ENCODE assay signal across 7 mouse cellular contexts in the genomic region with DNA sequence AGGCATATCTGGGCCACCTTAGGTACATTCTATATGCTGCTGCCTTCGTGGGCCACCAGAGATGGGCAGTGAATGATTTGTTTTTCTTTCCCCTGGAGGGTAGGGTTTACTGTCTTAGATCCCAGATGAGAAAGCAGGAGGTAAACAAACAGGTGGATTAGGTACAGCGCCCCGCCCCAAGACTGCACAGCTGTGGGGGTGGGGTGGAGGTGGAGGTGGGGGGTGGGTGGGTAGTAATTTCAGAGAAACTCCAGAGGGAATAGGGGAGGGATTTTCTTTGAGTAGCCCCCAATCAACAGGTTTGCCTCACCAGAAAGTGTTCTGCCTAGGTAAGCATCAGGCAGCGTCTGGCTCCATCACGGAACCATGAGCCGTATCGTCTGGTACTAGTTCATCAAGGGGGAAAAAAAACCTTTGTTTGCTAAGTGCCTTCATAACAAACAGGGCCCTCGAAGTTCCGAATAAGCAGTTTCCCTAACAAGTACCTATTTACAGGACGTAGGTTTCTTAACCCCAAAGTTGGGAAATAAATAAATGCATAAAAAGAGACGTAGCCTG. TPM values are rescaled to one million over a fixed set of nuclear protein-coding genes. Genes with fewer than 3 reads are reported as not detected.
A peak's percentile ranks its signal among the peaks of the same experiment; 100 is the strongest.
DNase-seq lines count a peak whose midpoint lies in the region; ATAC-seq and TF ChIP-seq lines count a peak whose summit lies in the region.

No protein-coding gene starts in this region.

- H3K4me1 ChIP-seq in neural tube, embryonic 11.5 days (ENCODE audit: control insufficient read depth, insufficient read depth, low read length): no peaks in the 10 kb centered on the region; the same call in 1 of the 2 replicates
- peaks cover 7% of the 10 kb centered on the region for H3K4me1 ChIP-seq in forebrain, embryonic 15.5 days
- peaks cover 15% of the 10 kb centered on the region for H3K4me1 ChIP-seq in limb, embryonic 10.5 days
- H3K4me1 ChIP-seq in stomach, postnatal 0 days (replicated peaks; ENCODE audit: control insufficient read depth, insufficient read depth): peaks cover 3% of the 10 kb centered on the region; the same call in 1 of the 2 replicates

- no peak for TF ChIP-seq EP300 in stomach, postnatal 0 days (optimal IDR thresholded peaks at IDR 0.05)

- WGBS in neural tube, embryonic 11.5 days: 15% methylated on average over 11 of the region's 11 CpGs
- 15% methylated on average over 11 of the region's 11 CpGs for WGBS in forebrain, embryonic 15.5 days
- WGBS in limb, embryonic 10.5 days: 13% methylated on average over 11 of the region's 11 CpGs
- WGBS in stomach, postnatal 0 days: 21% methylated on average over 11 of the region's 11 CpGs

- peaks cover 12% of the 10 kb centered on the region; the same call in 1 of the 2 replicates for H3K27me3 ChIP-seq in neural tube, embryonic 11.5 days (ENCODE audit: control insufficient read depth, insufficient read depth, low read length)
- H3K27me3 ChIP-seq in forebrain, embryonic 15.5 days: no peaks in the 10 kb centered on the region
- peaks cover 47% of the 10 kb centered on the region for H3K27me3 ChIP-seq in limb, embryonic 10.5 days (ENCODE audit: low read depth, poor library complexity, severe bottlenecking)
- H3K27me3 ChIP-seq in stomach, postnatal 0 days (ENCODE audit: control insufficient read depth, insufficient read depth, low read length): no peaks in the 10 kb centered on the region

- no peaks in the 10 kb centered on the region for H3K9me3 ChIP-seq in neural tube, embryonic 11.5 days (ENCODE audit: control insufficient read depth, low read length)
- H3K9me3 ChIP-seq in forebrain, embryonic 15.5 days: no peaks in the 10 kb centered on the region
- no peaks in the 10 kb centered on the region for H3K9me3 ChIP-seq in limb, embryonic 10.5 days (replicated peaks)
- H3K9me3 ChIP-seq in stomach, postnatal 0 days (ENCODE audit: control insufficient read depth, low read length): no peaks in the 10 kb centered on the region

- no peak for ATAC-seq in neural tube, embryonic 11.5 days (ENCODE audit: insufficient read depth, low FRiP score, low TSS enrichment)
- ATAC-seq in forebrain, embryonic 15.5 days (replicated peaks): no peak
- no peak for ATAC-seq in stomach, postnatal 0 days (ENCODE audit: low FRiP score, low TSS enrichment)

- H3K4me2 ChIP-seq in neural tube, embryonic 11.5 days (ENCODE audit: low read depth): peak overlapping the region; percentile 94
- H3K4me2 ChIP-seq in forebrain, embryonic 15.5 days (replicated peaks): peak overlapping the region; percentile 87
- H3K4me2 ChIP-seq in stomach, postnatal 0 days (replicated peaks; ENCODE audit: low read depth): peak overlapping the region; percentile 90

- H3K9ac ChIP-seq in neural tube, embryonic 11.5 days (ENCODE audit: low read length): no peak overlapping the region
- H3K9ac ChIP-seq in forebrain, embryonic 15.5 days (replicated peaks): peak overlapping the region; percentile 80; the same call in 1 of the 2 replicates
- H3K9ac ChIP-seq in stomach, postnatal 0 days (ENCODE audit: low read length): no peak overlapping the region

- H3K4me3 ChIP-seq in neural tube, embryonic 11.5 days (ENCODE audit: low read depth, low read length): peak overlapping the region; percentile 74; the same call in 1 of the 2 replicates
- H3K4me3 ChIP-seq in forebrain, embryonic 15.5 days: peak overlapping the region; percentile 74
- H3K4me3 ChIP-seq in limb, embryonic 10.5 days: peak overlapping the region; percentile 85
- H3K4me3 ChIP-seq in stomach, postnatal 0 days (ENCODE audit: low read depth, low read length): peak overlapping the region; percentile 74

- no peak for TF ChIP-seq CTCF in stomach, postnatal 0 days (IDR thresholded peaks at IDR 0.05; ENCODE audit: low read depth)

- no peaks in the 10 kb centered on the region for H3K36me3 ChIP-seq in neural tube, embryonic 11.5 days (ENCODE audit: control insufficient read depth, insufficient read depth, low read length)
- H3K36me3 ChIP-seq in forebrain, embryonic 15.5 days: no peaks in the 10 kb centered on the region
- no peaks in the 10 kb centered on the region for H3K36me3 ChIP-seq in limb, embryonic 10.5 days
- H3K36me3 ChIP-seq in stomach, postnatal 0 days (ENCODE audit: control insufficient read depth, insufficient read depth, low read length): no peaks in the 10 kb centered on the region

- DNase-seq in neural tube, embryonic 11.5 days (ENCODE audit: low spot score): no peak
- DNase-seq in neural tube, embryonic 10.5 days (ENCODE audit: extremely low spot score, low spot score): no peak
- DNase-seq in limb, embryonic 10.5 days (ENCODE audit: low spot score): no peak
- no peak for DNase-seq in stomach, postnatal 0 days (ENCODE audit: low spot score)
- no peak for DNase-seq in urinary bladder, postnatal 14 days (ENCODE audit: low spot score)
- no peak for DNase-seq in layer of hippocampus, postnatal 14 days (ENCODE audit: low spot score in 2 of 2)

- H3K27ac ChIP-seq in neural tube, embryonic 11.5 days (ENCODE audit: low read depth, low read length): no peak overlapping the region
- no peak overlapping the region for H3K27ac ChIP-seq in forebrain, embryonic 15.5 days (replicated peaks)
- no peak overlapping the region for H3K27ac ChIP-seq in limb, embryonic 10.5 days
- no peak overlapping the region for H3K27ac ChIP-seq in stomach, postnatal 0 days (replicated peaks)

RNA-seq across cellular contexts. Expression of a gene that starts 1.1 kb away (rescaled TPM):
- 5.6 TPM in 2 replicates for polyA plus RNA-seq in neural tube, embryonic 11.5 days (2014; fragmentation: Nextera tagmentation; extraction: Ambion mirVana)
- polyA plus RNA-seq in forebrain, embryonic 15.5 days (2015; fragmentation: Nextera tagmentation; extraction: Ambion mirVana): 6.2 and 7.6 TPM in 2 replicates
- 1.2 and 1.9 TPM in 2 replicates for polyA plus RNA-seq in limb, embryonic 10.5 days (2016; fragmentation: Nextera tagmentation; extraction: Ambion mirVana)
- polyA plus RNA-seq in stomach, postnatal 0 days (2015; fragmentation: Nextera tagmentation; extraction: Ambion mirVana): 32.8 and 33.6 TPM in 2 replicates
- total RNA-seq in layer of hippocampus, postnatal 14 days (2021): 10 to 100 TPM; 31.4 to 34.8 TPM
